Mouse (Mus musculus): ENCODE results near the gene Ccnl1. TPM values are rescaled to one million over a fixed set of nuclear protein-coding genes. Genes with fewer than 3 reads are reported as not detected.
A peak's percentile ranks its signal among the peaks of the same experiment; 100 is the strongest.

The Ccnl1 gene
- 10 to 100 TPM; 49.5 to 75.2 TPM for polyA plus RNA-seq (2017; shearing (Covaris generic))

- peak; percentile 81 for ATAC-seq
Measured at GRCm38 (mm10) chr3:65958102-65958839, at the start of gene Ccnl1. Gene Ccnl1 (minus strand): TSS chr3:65958249.

- no peak for ATAC-seq
Measured at GRCm38 (mm10) chr3:66004989-66005388, 46.9 kb upstream of the Ccnl1 start.

- ATAC-seq: no peak
Measured at GRCm38 (mm10) chr3:66004220-66004951, 46.3 kb upstream of the Ccnl1 start.

GRCm38 (mm10) chr3:66000400-66000799, 42.4 kb upstream of the Ccnl1 start:
- no peak for ATAC-seq

- no peak for ATAC-seq
Measured at GRCm38 (mm10) chr3:65997360-65998008, 39.4 kb upstream of the Ccnl1 start.

- no peak for ATAC-seq
Measured at GRCm38 (mm10) chr3:65992395-65993340, 34.6 kb upstream of the Ccnl1 start.

GRCm38 (mm10) chr3:65990957-65991646, 33.1 kb upstream of the Ccnl1 start:
- peak; percentile 90 for ATAC-seq

- ATAC-seq: no peak
Measured at GRCm38 (mm10) chr3:65990524-65990923, 32.5 kb upstream of the Ccnl1 start.

GRCm38 (mm10) chr3:65988711-65989495, 30.9 kb upstream of the Ccnl1 start:
- ATAC-seq: no peak

GRCm38 (mm10) chr3:65976296-65976695, 18.2 kb upstream of the Ccnl1 start:
- no peak for ATAC-seq

GRCm38 (mm10) chr3:65975317-65975716, 17.3 kb upstream of the Ccnl1 start:
- peak; percentile 29 for ATAC-seq

GRCm38 (mm10) chr3:65974232-65975058, 16.4 kb upstream of the Ccnl1 start:
- peak; percentile 95 for ATAC-seq

GRCm38 (mm10) chr3:65973501-65974231, 15.6 kb upstream of the Ccnl1 start:
- ATAC-seq: no peak

- no peak for ATAC-seq
Measured at GRCm38 (mm10) chr3:65969196-65969595, 11.1 kb upstream of the Ccnl1 start.

- ATAC-seq: no peak
Measured at GRCm38 (mm10) chr3:65966360-65966759, 8.3 kb upstream of the Ccnl1 start.

- no peak for ATAC-seq
Measured at GRCm38 (mm10) chr3:65962270-65962930, 4.4 kb upstream of the Ccnl1 start.

- no peak for ATAC-seq
Measured at GRCm38 (mm10) chr3:65960291-65960945, 2.4 kb upstream of the Ccnl1 start.

GRCm38 (mm10) chr3:65959416-65960001, 1.5 kb upstream of the Ccnl1 start:
- no peak for ATAC-seq
